Mouse (Mus musculus) kidney, adult 8-10 months (tissue): Measurements from ENCODE around the gene Gm29776.

Experiments used
- DNase-seq, 2 experiments: peaks; one replicate each; pipeline ENCODE4 v3.0.0; 2022

The Gm29776 gene

GRCm38 (mm10) chr14:54647900-54648299 lies 50.7 kb downstream of the Gm29776 start:
- DNase-seq = no peak

GRCm38 (mm10) chr14:54646898-54647636 lies 51.6 kb downstream of the Gm29776 start:
- no peak for DNase-seq

GRCm38 (mm10) chr14:54646455-54646854 lies 52.2 kb downstream of the Gm29776 start:
- no peak for DNase-seq

- no peak for DNase-seq
Observed at GRCm38 (mm10) chr14:54644294-54644693, 54.3 kb downstream of the Gm29776 start.

GRCm38 (mm10) chr14:54643011-54643410 lies 55.6 kb downstream of the Gm29776 start:
- DNase-seq = no peak
